Mouse (Mus musculus): ENCODE data around the gene Olfr30. TPM values are rescaled to one million over a fixed set of nuclear protein-coding genes. Genes with fewer than 3 reads are reported as not detected.

Olfr30 gene
- polyA plus RNA-seq, 1 experiment from 2014 or later: not detected

Other genes with a start within 250 kb of the Olfr30 start
- 2.5 and 2.8 TPM in 2 replicates for gene 4930438A08Rik, start 187.5 kb downstream of the Olfr30 start, polyA plus RNA-seq (2015; fragmentation: Nextera tagmentation; extraction: Ambion mirVana)
- 33.3 and 36.4 TPM in 2 replicates for gene Zfp692, start 155.2 kb downstream of the Olfr30 start, polyA plus RNA-seq (2015; fragmentation: Nextera tagmentation; extraction: Ambion mirVana)
- gene Zfp672, start 131.9 kb downstream of the Olfr30 start, polyA plus RNA-seq (2015; fragmentation: Nextera tagmentation; extraction: Ambion mirVana): 42.3 and 43.2 TPM in 2 replicates
- gene Sh3bp5l, start 131.5 kb downstream of the Olfr30 start, polyA plus RNA-seq (2015; fragmentation: Nextera tagmentation; extraction: Ambion mirVana): 36.8 and 39.9 TPM in 2 replicates
- gene Lypd8, start 83.2 kb downstream of the Olfr30 start, polyA plus RNA-seq (2015; fragmentation: Nextera tagmentation; extraction: Ambion mirVana): 0.21 TPM in 1 of 2 replicates, not detected in the other
- not detected in 2 replicates for gene 1810065E05Rik, start 41.2 kb downstream of the Olfr30 start, polyA plus RNA-seq (2015; fragmentation: Nextera tagmentation; extraction: Ambion mirVana)
- not detected in 2 replicates for gene Gm12253, start 29.7 kb downstream of the Olfr30 start, polyA plus RNA-seq (2015; fragmentation: Nextera tagmentation; extraction: Ambion mirVana)
- not detected in 2 replicates for gene Lypd9, start 9.3 kb downstream of the Olfr30 start, polyA plus RNA-seq (2015; fragmentation: Nextera tagmentation; extraction: Ambion mirVana)
- gene Olfr332, start 30.3 kb upstream of the Olfr30 start, polyA plus RNA-seq (2015; fragmentation: Nextera tagmentation; extraction: Ambion mirVana): not detected in 2 replicates
- gene Olfr331, start 40.3 kb upstream of the Olfr30 start, polyA plus RNA-seq (2015; fragmentation: Nextera tagmentation; extraction: Ambion mirVana): not detected in 2 replicates
- gene Olfr330, start 72.6 kb upstream of the Olfr30 start, polyA plus RNA-seq (2015; fragmentation: Nextera tagmentation; extraction: Ambion mirVana): not detected in 2 replicates
- gene Olfr329-ps, start 84.2 kb upstream of the Olfr30 start, polyA plus RNA-seq (2015; fragmentation: Nextera tagmentation; extraction: Ambion mirVana): not detected in 2 replicates
- gene Olfr328, start 93.4 kb upstream of the Olfr30 start, polyA plus RNA-seq (2015; fragmentation: Nextera tagmentation; extraction: Ambion mirVana): not detected in 2 replicates
- not detected in 2 replicates for gene Olfr224, start 108.3 kb upstream of the Olfr30 start, polyA plus RNA-seq (2015; fragmentation: Nextera tagmentation; extraction: Ambion mirVana)
- not detected in 2 replicates for gene Olfr325, start 115.5 kb upstream of the Olfr30 start, polyA plus RNA-seq (2015; fragmentation: Nextera tagmentation; extraction: Ambion mirVana)
- not detected in 2 replicates for gene Olfr324, start 132.8 kb upstream of the Olfr30 start, polyA plus RNA-seq (2015; fragmentation: Nextera tagmentation; extraction: Ambion mirVana)
- gene 2210407C18Rik, start 153.8 kb upstream of the Olfr30 start, polyA plus RNA-seq (2015; fragmentation: Nextera tagmentation; extraction: Ambion mirVana): not detected in 2 replicates
- not detected in 2 replicates for gene Olfr323, start 168.2 kb upstream of the Olfr30 start, polyA plus RNA-seq (2015; fragmentation: Nextera tagmentation; extraction: Ambion mirVana)
- not detected in 2 replicates for gene Trim58, start 178.2 kb upstream of the Olfr30 start, polyA plus RNA-seq (2015; fragmentation: Nextera tagmentation; extraction: Ambion mirVana)
- not detected in 2 replicates for gene Olfr322, start 196.5 kb upstream of the Olfr30 start, polyA plus RNA-seq (2015; fragmentation: Nextera tagmentation; extraction: Ambion mirVana)
- not detected in 2 replicates for gene Olfr320, start 218.8 kb upstream of the Olfr30 start, polyA plus RNA-seq (2015; fragmentation: Nextera tagmentation; extraction: Ambion mirVana)
- not detected in 2 replicates for gene Olfr319, start 236.9 kb upstream of the Olfr30 start, polyA plus RNA-seq (2015; fragmentation: Nextera tagmentation; extraction: Ambion mirVana)